Mouse (Mus musculus): ENCODE results near the gene Atad2b. TPM values are rescaled to one million over a fixed set of nuclear protein-coding genes. Genes with fewer than 3 reads are reported as not detected.

The Atad2b gene
- polyA plus RNA-seq, 1 experiment from 2014 or later = 12.4 TPM

- WGBS = 59% methylated on average over 10 of the region's 10 CpGs
- no peaks in the 10 kb centered on the region for H3K27me3 ChIP-seq
- no peak overlapping the region for H3K4me2 ChIP-seq (replicated peaks)
- H3K9me3 ChIP-seq = no peaks in the 10 kb centered on the region
- H3K9ac ChIP-seq (replicated peaks) = no peak overlapping the region
- H3K4me1 ChIP-seq = peaks cover 5% of the 10 kb centered on the region; the same call in 1 of the 2 replicates
- H3K4me3 ChIP-seq = no peak overlapping the region
- H3K36me3 ChIP-seq = peaks cover 12% of the 10 kb centered on the region
- peak; percentile 70; the same call in 1 of the 2 replicates for ATAC-seq (replicated peaks)
- peak overlapping the region; percentile 28; the same call in 1 of the 2 replicates for H3K27ac ChIP-seq (replicated peaks)
Measured at GRCm38 (mm10) chr12:5025226-5025861, 108.2 kb downstream of the Atad2b start.

- H3K36me3 ChIP-seq = peaks cover 23% of the 10 kb centered on the region
- H3K27me3 ChIP-seq = no peaks in the 10 kb centered on the region
- no peak overlapping the region for H3K4me2 ChIP-seq (replicated peaks)
- H3K27ac ChIP-seq (replicated peaks) = no peak overlapping the region
- no peak overlapping the region for H3K9ac ChIP-seq (replicated peaks)
- no peak overlapping the region for H3K4me3 ChIP-seq
- no peak for ATAC-seq (replicated peaks)
- H3K4me1 ChIP-seq = peaks cover 5% of the 10 kb centered on the region; the same call in 1 of the 2 replicates
- no peaks in the 10 kb centered on the region for H3K9me3 ChIP-seq
- 87% methylated on average over 5 of the region's 5 CpGs for WGBS
Measured at GRCm38 (mm10) chr12:5029035-5029434, 111.9 kb downstream of the Atad2b start.

- peaks cover 21% of the 10 kb centered on the region for H3K36me3 ChIP-seq
- 96% methylated on average over 2 of the region's 2 CpGs for WGBS
- H3K4me3 ChIP-seq = no peak overlapping the region
- ATAC-seq (replicated peaks) = no peak
- H3K27ac ChIP-seq (replicated peaks) = no peak overlapping the region
- H3K4me1 ChIP-seq = no peaks in the 10 kb centered on the region
- H3K9ac ChIP-seq (replicated peaks) = no peak overlapping the region
- H3K9me3 ChIP-seq = no peaks in the 10 kb centered on the region
- H3K27me3 ChIP-seq = no peaks in the 10 kb centered on the region
- no peak overlapping the region for H3K4me2 ChIP-seq (replicated peaks)
Measured at GRCm38 (mm10) chr12:5038008-5038407, 120.9 kb downstream of the Atad2b start.

- 88% methylated on average over 15 of the region's 15 CpGs for WGBS
Measured at GRCm38 (mm10) chr12:5044141-5044540, 127.0 kb downstream of the Atad2b start.

GRCm38 (mm10) chr12:5048104-5048503 is 131.0 kb downstream of the Atad2b start:
- Histone ChIP-seq H3K4me2 (replicated peaks) (no peak overlapping the region), H3K27me3 (no peaks in the 10 kb centered on the region), H3K27ac (replicated peaks) (no peak overlapping the region), H3K9me3 (peaks cover 10% of the 10 kb centered on the region; the same call in 1 of the 2 replicates), H3K9ac (replicated peaks) (no peak overlapping the region), H3K36me3 (peaks cover 6% of the 10 kb centered on the region; the same call in 1 of the 2 replicates), H3K4me1 (no peaks in the 10 kb centered on the region), H3K4me3 (no peak overlapping the region)
- 95% methylated on average over 4 of the region's 4 CpGs for WGBS
- no peak for ATAC-seq (replicated peaks)

More at GRCm38 (mm10) chr12:5044141-5044540, 127.0 kb downstream of the Atad2b start:
- Histone ChIP-seq H3K9ac (replicated peaks) (no peak overlapping the region), H3K36me3 (peaks cover 9% of the 10 kb centered on the region; the same call in 1 of the 2 replicates), H3K27me3 (no peaks in the 10 kb centered on the region), H3K27ac (replicated peaks) (no peak overlapping the region), H3K4me3 (no peak overlapping the region), H3K9me3 (no peaks in the 10 kb centered on the region), H3K4me2 (replicated peaks) (no peak overlapping the region), H3K4me1 (no peaks in the 10 kb centered on the region)
- no peak for ATAC-seq (replicated peaks)

GRCm38 (mm10) chr12:5067590-5067989 is 150.4 kb downstream of the Atad2b start:
- Histone ChIP-seq H3K4me2 (replicated peaks) (no peak overlapping the region), H3K27me3 (no peaks in the 10 kb centered on the region), H3K4me1 (peaks cover 3% of the 10 kb centered on the region; the same call in 1 of the 2 replicates), H3K9me3 (no peaks in the 10 kb centered on the region), H3K9ac (replicated peaks) (no peak overlapping the region), H3K36me3 (no peaks in the 10 kb centered on the region), H3K4me3 (no peak overlapping the region), H3K27ac (replicated peaks) (no peak overlapping the region)
- WGBS = 28% methylated on average over 3 of the region's 3 CpGs
- no peak for ATAC-seq (replicated peaks)

GRCm38 (mm10) chr12:5070131-5070530 is 153.0 kb downstream of the Atad2b start:
- no peak overlapping the region for H3K4me2 ChIP-seq (replicated peaks)
- no peak for ATAC-seq (replicated peaks)
- H3K4me3 ChIP-seq = no peak overlapping the region
- H3K9ac ChIP-seq (replicated peaks) = no peak overlapping the region
- no peak overlapping the region for H3K27ac ChIP-seq (replicated peaks)
- 83% methylated on average over 3 of the region's 3 CpGs for WGBS
- no peaks in the 10 kb centered on the region for H3K9me3 ChIP-seq
- H3K36me3 ChIP-seq = no peaks in the 10 kb centered on the region
- peaks cover 3% of the 10 kb centered on the region; the same call in 1 of the 2 replicates for H3K4me1 ChIP-seq
- H3K27me3 ChIP-seq = no peaks in the 10 kb centered on the region

GRCm38 (mm10) chr12:5073191-5073590 is 156.0 kb downstream of the Atad2b start:
- H3K9ac ChIP-seq (replicated peaks) = no peak overlapping the region
- ATAC-seq (replicated peaks) = no peak
- H3K9me3 ChIP-seq = no peaks in the 10 kb centered on the region
- H3K36me3 ChIP-seq = no peaks in the 10 kb centered on the region
- 87% methylated on average over 12 of the region's 12 CpGs for WGBS
- H3K4me1 ChIP-seq = peaks cover 3% of the 10 kb centered on the region; the same call in 1 of the 2 replicates
- H3K27ac ChIP-seq (replicated peaks) = no peak overlapping the region
- no peaks in the 10 kb centered on the region for H3K27me3 ChIP-seq
- no peak overlapping the region for H3K4me2 ChIP-seq (replicated peaks)
- no peak overlapping the region for H3K4me3 ChIP-seq

GRCm38 (mm10) chr12:5081480-5081879 is 164.3 kb downstream of the Atad2b start:
- WGBS = 90% methylated on average over 4 of the region's 4 CpGs
- no peak for ATAC-seq (replicated peaks)
- H3K4me2 ChIP-seq (replicated peaks) = no peak overlapping the region
- no peaks in the 10 kb centered on the region for H3K27me3 ChIP-seq
- H3K36me3 ChIP-seq = peaks cover 48% of the 10 kb centered on the region
- H3K27ac ChIP-seq (replicated peaks) = no peak overlapping the region
- H3K9me3 ChIP-seq = no peaks in the 10 kb centered on the region
- no peak overlapping the region for H3K4me3 ChIP-seq
- H3K9ac ChIP-seq (replicated peaks) = no peak overlapping the region
- H3K4me1 ChIP-seq = no peaks in the 10 kb centered on the region

- H3K9ac ChIP-seq (replicated peaks) = no peak overlapping the region
- no peak for ATAC-seq (replicated peaks)
- H3K4me3 ChIP-seq = no peak overlapping the region
- H3K4me1 ChIP-seq = peaks cover 25% of the 10 kb centered on the region
- WGBS = 97% methylated on average over 5 of the region's 5 CpGs
- H3K4me2 ChIP-seq (replicated peaks) = no peak overlapping the region
- no peak overlapping the region for H3K27ac ChIP-seq (replicated peaks)
- H3K27me3 ChIP-seq = no peaks in the 10 kb centered on the region
- H3K9me3 ChIP-seq = no peaks in the 10 kb centered on the region
- peaks cover 48% of the 10 kb centered on the region for H3K36me3 ChIP-seq
Measured at GRCm38 (mm10) chr12:5084714-5085113, 167.6 kb downstream of the Atad2b start.

- Histone ChIP-seq H3K9ac (replicated peaks) (no peak overlapping the region), H3K36me3 (peaks cover 36% of the 10 kb centered on the region), H3K9me3 (no peaks in the 10 kb centered on the region), H3K4me1 (peaks cover 28% of the 10 kb centered on the region), H3K4me3 (no peak overlapping the region), H3K27ac (replicated peaks) (peak overlapping the region; percentile 90), H3K4me2 (replicated peaks) (0 out of 2 replicates have a peak overlapping the region, but pooled peaks have one; percentile 5), H3K27me3 (no peaks in the 10 kb centered on the region)
- 13% methylated on average over 10 of the region's 10 CpGs for WGBS
- ATAC-seq (replicated peaks) = peak; percentile 87
Measured at GRCm38 (mm10) chr12:5087787-5088519, 170.8 kb downstream of the Atad2b start.

- peak; percentile 57 for ATAC-seq (replicated peaks)
- Histone ChIP-seq H3K27me3 (no peaks in the 10 kb centered on the region), H3K9ac (replicated peaks) (no peak overlapping the region), H3K9me3 (no peaks in the 10 kb centered on the region), H3K27ac (replicated peaks) (peak overlapping the region; percentile 90), H3K36me3 (peaks cover 29% of the 10 kb centered on the region), H3K4me1 (peaks cover 28% of the 10 kb centered on the region), H3K4me3 (no peak overlapping the region), H3K4me2 (replicated peaks) (no peak overlapping the region)
- 2% methylated on average over 1 of the region's 1 CpGs for WGBS
Measured at GRCm38 (mm10) chr12:5088639-5089038, 171.5 kb downstream of the Atad2b start.

Data from forebrain, embryonic 15.5 days (tissue).